Mouse (Mus musculus) left cerebral cortex, postnatal 36 days (tissue): Measurements from ENCODE around the gene Shisa3. TPM values are rescaled to one million over a fixed set of nuclear protein-coding genes. Genes with fewer than 3 reads are reported as not detected.

Experiments
- DNase-seq, 2 experiments: peaks; one replicate each; pipeline ENCODE4 v3.0.0; 2021 to 2022; ENCODE audit warnings: low spot score in 2 of 2, mixed read lengths in 1 of 2
- intact Hi-C: fragments of 180-260 bp; cut with DNase I; formaldehyde crosslinking; loops from one replicate; pipeline ENCODE4 v1.15.1; 2025
- microRNA-seq: library from miRNA; unstranded; fragments of <30 nt; microRNA quantifications from one replicate; pipeline ENCODE4 v1.2.0, GENCODE M21; 2022
- total RNA-seq, 2 experiments: library from RNA; stranded (reverse); gene quantifications; 2 replicates each; pipeline ENCODE4 v1.2.3; 2021

Shisa3 gene
- total RNA-seq, 2 experiments from 2014 or later: 1.2 TPM

GRCm38 (mm10) chr5:67662715-67663114 is 55.0 kb downstream of the Shisa3 start:
- DNase-seq: no peak
- intact Hi-C loops: loop anchor here (10.0 kb wide), 1 partner anchor 128 kb away; no protein-coding TSS in a partner anchor

- no peak for DNase-seq
- intact Hi-C loops: loop anchor here (10.0 kb wide), 1 partner anchor 135 kb away; no protein-coding TSS in a partner anchor
Observed at GRCm38 (mm10) chr5:67669436-67669896, 61.8 kb downstream of the Shisa3 start.

- no peak for DNase-seq
- intact Hi-C loops: no loop called here
Observed at GRCm38 (mm10) chr5:67670158-67670557, 62.5 kb downstream of the Shisa3 start.

GRCm38 (mm10) chr5:67673008-67673407 is 65.3 kb downstream of the Shisa3 start:
- DNase-seq: no peak
- intact Hi-C loops: no loop called here

Small RNA genes within 50 kb of the gene (microRNA-seq; reads per million reads assigned to microRNA genes)
- gene Gm23617: not detected

Other genes starting within 250 kb of the Shisa3 start
- gene Bend4, start 179.6 kb upstream of the Shisa3 start, total RNA-seq: 1 to 10 TPM; 6.1 to 7.6 TPM
- gene Atp8a1, start 239.6 kb downstream of the Shisa3 start, total RNA-seq: 100 to 1,000 TPM; 158 to 197 TPM